Mouse (Mus musculus) ES-Bruce4 (cell line): ENCODE data around the gene Retreg1. TPM values are rescaled to one million over a fixed set of nuclear protein-coding genes. Genes with fewer than 3 reads are reported as not detected.
A peak's percentile ranks its signal among the peaks of the same experiment; 100 is the strongest.

ENCODE experiments used
- H3K27ac ChIP-seq: 2 replicates; pipeline ENCODE4 v1.5.1; 2012; ENCODE audit warnings: low read length, inconsistent platforms; ENCODE audit not compliant: insufficient read depth
- H3K27me3 ChIP-seq: 2 replicates; pipeline ENCODE4 v1.6.1; 2012; ENCODE audit warnings: mild to moderate bottlenecking, low read length, inconsistent platforms; ENCODE audit not compliant: control insufficient read depth, poor library complexity, insufficient read depth, severe bottlenecking
- H3K36me3 ChIP-seq: 2 replicates; pipeline ENCODE4 v1.6.1; 2012; ENCODE audit warnings: inconsistent platforms, mild to moderate bottlenecking, low read length, moderate library complexity; ENCODE audit not compliant: control insufficient read depth, poor library complexity, insufficient read depth, severe bottlenecking
- H3K4me1 ChIP-seq: one replicate; pipeline ENCODE4 v1.8.1; 2011; ENCODE audit warnings: low read length; ENCODE audit not compliant: control insufficient read depth, insufficient read depth
- H3K4me3 ChIP-seq: 2 replicates; pipeline ENCODE4 v1.5.1; 2011; ENCODE audit warnings: low read depth, mild to moderate bottlenecking, low read length
- H3K9ac ChIP-seq: 2 replicates; pipeline ENCODE4 v1.6.1; 2012; ENCODE audit warnings: low read depth, mild to moderate bottlenecking, inconsistent platforms; ENCODE audit not compliant: poor library complexity, severe bottlenecking
- H3K9me3 ChIP-seq: replicated peaks from 2 replicates; pipeline ENCODE4 v1.6.1; 2012; ENCODE audit warnings: mild to moderate bottlenecking, low read length, inconsistent platforms; ENCODE audit not compliant: control insufficient read depth, poor library complexity, insufficient read depth, severe bottlenecking
- CTCF ChIP-seq: IDR thresholded peaks from one replicate; pipeline ENCODE4 v1.8.1; 2011; ENCODE audit warnings: low read depth, low read length
- EP300 ChIP-seq: IDR thresholded peaks from 2 replicates; pipeline ENCODE4 v1.6.1; 2011; ENCODE audit warnings: low read depth, low read length; ENCODE audit not compliant: insufficient read depth
- POLR2A ChIP-seq: IDR thresholded peaks from one replicate; pipeline ENCODE4 v1.8.1; 2011; ENCODE audit warnings: low read length; ENCODE audit not compliant: insufficient read depth
- polyA plus RNA-seq: library from polyadenylated mRNA; stranded (reverse); fragments of >200 nt; gene quantifications from 2 replicates; pipeline ENCODE4 v1.2.4, GENCODE M21; 2011; ENCODE audit warnings: low read depth; ENCODE audit not compliant: missing spikeins, insufficient read depth, insufficient read length

Gene Retreg1
- polyA plus RNA-seq, 1 experiment, result 16.5 TPM

- Histone ChIP-seq H3K27ac (no peak overlapping the region), H3K36me3 (no peaks in the 10 kb centered on the region), H3K4me1 (no peaks in the 10 kb centered on the region), H3K4me3 (no peak overlapping the region), H3K27me3 (no peaks in the 10 kb centered on the region), H3K9ac (no peak overlapping the region), H3K9me3 (no peaks in the 10 kb centered on the region)
- TF ChIP-seq CTCF (no peak), EP300 (no peak), POLR2A (no peak)
Measured at GRCm38 (mm10) chr15:25927106-25927505, 84.1 kb downstream of the Retreg1 start.

GRCm38 (mm10) chr15:25928001-25928400 is 85.0 kb downstream of the Retreg1 start:
- TF ChIP-seq EP300, result no peak
- TF ChIP-seq POLR2A, result no peak
- no peak for TF ChIP-seq CTCF
- no peaks in the 10 kb centered on the region for H3K4me1 ChIP-seq
- H3K4me3 ChIP-seq, result no peak overlapping the region
- H3K27ac ChIP-seq, result no peak overlapping the region
- H3K36me3 ChIP-seq, result no peaks in the 10 kb centered on the region
- H3K9me3 ChIP-seq, result no peaks in the 10 kb centered on the region
- H3K27me3 ChIP-seq, result no peaks in the 10 kb centered on the region
- H3K9ac ChIP-seq, result no peak overlapping the region

GRCm38 (mm10) chr15:25928831-25929230 is 85.9 kb downstream of the Retreg1 start:
- Histone ChIP-seq H3K4me1 (no peaks in the 10 kb centered on the region), H3K27ac (no peak overlapping the region), H3K9ac (no peak overlapping the region), H3K36me3 (no peaks in the 10 kb centered on the region), H3K27me3 (no peaks in the 10 kb centered on the region), H3K4me3 (no peak overlapping the region), H3K9me3 (no peaks in the 10 kb centered on the region)
- TF ChIP-seq POLR2A (no peak), CTCF (peak; percentile 60), EP300 (no peak)

GRCm38 (mm10) chr15:25929518-25929917 is 86.5 kb downstream of the Retreg1 start:
- Histone ChIP-seq H3K9ac (no peak overlapping the region), H3K27ac (no peak overlapping the region), H3K36me3 (no peaks in the 10 kb centered on the region), H3K27me3 (no peaks in the 10 kb centered on the region), H3K4me1 (no peaks in the 10 kb centered on the region), H3K4me3 (no peak overlapping the region), H3K9me3 (no peaks in the 10 kb centered on the region)
- TF ChIP-seq POLR2A, result no peak
- TF ChIP-seq CTCF, result no peak
- TF ChIP-seq EP300, result no peak

GRCm38 (mm10) chr15:25929936-25930335 is 87.0 kb downstream of the Retreg1 start:
- no peak overlapping the region for H3K4me3 ChIP-seq
- H3K36me3 ChIP-seq, result no peaks in the 10 kb centered on the region
- TF ChIP-seq CTCF (no peak), POLR2A (no peak), EP300 (no peak)
- H3K27me3 ChIP-seq, result no peaks in the 10 kb centered on the region
- H3K9me3 ChIP-seq, result no peaks in the 10 kb centered on the region
- no peak overlapping the region for H3K9ac ChIP-seq
- H3K4me1 ChIP-seq, result no peaks in the 10 kb centered on the region
- no peak overlapping the region for H3K27ac ChIP-seq

- TF ChIP-seq POLR2A (no peak), EP300 (no peak), CTCF (no peak)
- H3K36me3 ChIP-seq, result no peaks in the 10 kb centered on the region
- no peaks in the 10 kb centered on the region for H3K27me3 ChIP-seq
- H3K27ac ChIP-seq, result no peak overlapping the region
- H3K9ac ChIP-seq, result no peak overlapping the region
- H3K4me3 ChIP-seq, result no peak overlapping the region
- no peaks in the 10 kb centered on the region for H3K9me3 ChIP-seq
- H3K4me1 ChIP-seq, result no peaks in the 10 kb centered on the region
Measured at GRCm38 (mm10) chr15:25930657-25931056, 87.7 kb downstream of the Retreg1 start.

- no peak overlapping the region for H3K27ac ChIP-seq
- TF ChIP-seq POLR2A (no peak), EP300 (no peak), CTCF (no peak)
- H3K9me3 ChIP-seq, result no peaks in the 10 kb centered on the region
- H3K9ac ChIP-seq, result no peak overlapping the region
- H3K4me3 ChIP-seq, result no peak overlapping the region
- H3K4me1 ChIP-seq, result no peaks in the 10 kb centered on the region
- no peaks in the 10 kb centered on the region for H3K36me3 ChIP-seq
- no peaks in the 10 kb centered on the region for H3K27me3 ChIP-seq
Measured at GRCm38 (mm10) chr15:25932497-25932896, 89.5 kb downstream of the Retreg1 start.
